Mouse (Mus musculus): ENCODE results near the gene Psmg1.

Gene Psmg1

GRCm38 (mm10) chr16:95956618-95957017 is 34.1 kb downstream of the Psmg1 start:
- DNase-seq, result no peak

- DNase-seq, result no peak
Measured at GRCm38 (mm10) chr16:95955716-95956346, 34.9 kb downstream of the Psmg1 start.

GRCm38 (mm10) chr16:95954341-95954740 is 36.4 kb downstream of the Psmg1 start:
- no peak for DNase-seq

GRCm38 (mm10) chr16:95953159-95953650 is 37.6 kb downstream of the Psmg1 start:
- no peak for DNase-seq

- no peak for DNase-seq
Measured at GRCm38 (mm10) chr16:95951471-95951870, 39.3 kb downstream of the Psmg1 start.

- DNase-seq, result peak; percentile 66
Measured at GRCm38 (mm10) chr16:95945389-95946311, 45.1 kb downstream of the Psmg1 start.

GRCm38 (mm10) chr16:95943186-95943585 is 47.6 kb downstream of the Psmg1 start:
- no peak for DNase-seq

GRCm38 (mm10) chr16:95941575-95941974 is 49.2 kb downstream of the Psmg1 start:
- DNase-seq, result no peak

- DNase-seq, result no peak
Measured at GRCm38 (mm10) chr16:95935495-95935961, 55.2 kb downstream of the Psmg1 start.

GRCm38 (mm10) chr16:95932860-95933259 is 57.9 kb downstream of the Psmg1 start:
- no peak for DNase-seq

GRCm38 (mm10) chr16:95931509-95931908 is 59.3 kb downstream of the Psmg1 start:
- peak; percentile 61 for DNase-seq
